Mouse (Mus musculus) hindbrain, embryonic 10.5 days (tissue): ENCODE data around the gene Cd247. TPM values are rescaled to one million over a fixed set of nuclear protein-coding genes. Genes with fewer than 3 reads are reported as not detected.

ENCODE experiments used
- DNase-seq: peaks from one replicate; pipeline ENCODE4 v3.0.0-alpha.2; 2017; ENCODE audit warnings: low spot score
- H3K27ac ChIP-seq: fragments of 300-500 bp; sonication (generic); 2 replicates; pipeline ENCODE4 v1.5.1; 2016; ENCODE audit warnings: mild to moderate bottlenecking, moderate library complexity
- H3K27me3 ChIP-seq: fragments of 300-500 bp; sonication (generic); 2 replicates; pipeline ENCODE4 v1.6.1; 2016; ENCODE audit warnings: mild to moderate bottlenecking; ENCODE audit not compliant: poor library complexity, insufficient read depth, severe bottlenecking
- H3K36me3 ChIP-seq: fragments of 300-500 bp; sonication (generic); 2 replicates; pipeline ENCODE4 v1.6.1; 2016; ENCODE audit warnings: mild to moderate bottlenecking, moderate library complexity
- H3K4me1 ChIP-seq: fragments of 300-500 bp; sonication (generic); replicated peaks from 2 replicates; pipeline ENCODE4 v1.6.1; 2016; ENCODE audit warnings: mild to moderate bottlenecking
- H3K4me3 ChIP-seq: fragments of 300-500 bp; sonication (generic); 2 replicates; pipeline ENCODE4 v1.5.1; 2016; ENCODE audit warnings: mild to moderate bottlenecking, moderate library complexity
- H3K9me3 ChIP-seq: fragments of 300-500 bp; sonication (generic); 2 replicates; pipeline ENCODE4 v1.6.1; 2016; ENCODE audit warnings: mild to moderate bottlenecking, moderate library complexity
- WGBS: fragments of 180-500 bp; shearing (Covaris S2); methylation state at CpG from one replicate; pipeline ENCODE4 v1.1.7; 2016; 5-methylcytosine and 5-hydroxymethylcytosine counted together
- polyA plus RNA-seq: library from polyadenylated mRNA; unstranded; fragments of >200 nt; fragmentation: Nextera tagmentation; extraction: Ambion mirVana; gene quantifications from 2 replicates; pipeline ENCODE4 v1.2.1, GENCODE M21; 2016

Gene Cd247
- polyA plus RNA-seq, 1 experiment from 2014 or later, result 1.2 TPM

- H3K9me3 ChIP-seq, result no peaks in the 10 kb centered on the region
- peak overlapping the region; percentile 20; the same call in 1 of the 2 replicates for H3K4me3 ChIP-seq
- no peak for DNase-seq
- H3K36me3 ChIP-seq, result no peaks in the 10 kb centered on the region
- 37% methylated on average over 12 of the region's 12 CpGs for WGBS
- H3K4me1 ChIP-seq, result peaks cover 40% of the 10 kb centered on the region
- peaks cover 40% of the 10 kb centered on the region for H3K27me3 ChIP-seq
- peak overlapping the region; percentile 58 for H3K27ac ChIP-seq
Measured at GRCm38 (mm10) chr1:165834633-165834975, 46.1 kb downstream of the Cd247 start.

DNA sequence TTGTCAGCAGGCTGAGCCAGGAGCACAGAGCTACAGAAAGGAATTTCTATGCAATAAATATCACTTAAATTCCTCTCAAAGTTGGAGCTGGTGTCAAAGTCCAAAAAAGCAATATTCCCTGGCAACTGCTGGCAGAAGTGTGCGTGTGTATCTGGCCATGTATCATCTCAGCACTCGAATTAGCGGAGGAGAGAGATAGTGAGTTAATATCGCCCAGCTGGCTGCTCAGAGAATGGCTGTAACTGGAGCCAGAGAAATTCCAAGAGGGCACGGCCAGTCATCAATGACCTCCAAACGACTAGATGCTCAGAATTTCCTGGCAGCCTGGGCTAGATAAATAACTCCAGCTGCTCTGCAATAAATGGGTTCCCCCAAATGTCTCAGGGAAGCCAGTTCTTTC lies 48.0 kb downstream of the Cd247 start:
- 33% methylated on average over 6 of the region's 6 CpGs for WGBS
- Histone ChIP-seq H3K36me3 (no peaks in the 10 kb centered on the region), H3K9me3 (no peaks in the 10 kb centered on the region), H3K4me3 (no peak overlapping the region), H3K27me3 (peaks cover 59% of the 10 kb centered on the region), H3K27ac (0 out of 2 replicates have a peak overlapping the region, but pooled peaks have one; percentile 62), H3K4me1 (peaks cover 49% of the 10 kb centered on the region)
- peak; percentile 43 for DNase-seq

DNA sequence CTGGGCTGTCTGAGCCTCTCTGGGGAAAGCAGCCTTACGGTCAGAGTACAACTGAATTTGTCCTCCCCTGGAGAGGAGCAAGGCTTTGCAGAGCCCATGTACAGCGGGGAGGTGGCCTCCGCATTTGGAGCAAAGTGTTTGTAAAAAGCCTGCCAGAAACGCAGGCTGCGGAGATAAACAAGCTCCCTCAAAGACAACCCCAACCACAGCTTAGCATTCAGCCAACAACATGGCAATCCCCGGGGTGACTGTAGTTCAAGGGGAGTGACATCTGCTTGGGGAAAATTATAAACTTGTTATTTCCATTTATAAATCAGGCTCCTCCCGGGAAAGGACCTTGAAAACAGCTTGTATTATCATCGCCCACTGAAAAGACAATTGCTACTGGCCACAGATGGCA lies 49.1 kb downstream of the Cd247 start:
- WGBS, result 31% methylated on average over 8 of the region's 8 CpGs
- no peak for DNase-seq
- peaks cover 54% of the 10 kb centered on the region for H3K4me1 ChIP-seq
- H3K9me3 ChIP-seq, result no peaks in the 10 kb centered on the region
- peaks cover 69% of the 10 kb centered on the region for H3K27me3 ChIP-seq
- peak overlapping the region; percentile 50 for H3K27ac ChIP-seq
- H3K36me3 ChIP-seq, result no peaks in the 10 kb centered on the region
- H3K4me3 ChIP-seq, result no peak overlapping the region

DNA sequence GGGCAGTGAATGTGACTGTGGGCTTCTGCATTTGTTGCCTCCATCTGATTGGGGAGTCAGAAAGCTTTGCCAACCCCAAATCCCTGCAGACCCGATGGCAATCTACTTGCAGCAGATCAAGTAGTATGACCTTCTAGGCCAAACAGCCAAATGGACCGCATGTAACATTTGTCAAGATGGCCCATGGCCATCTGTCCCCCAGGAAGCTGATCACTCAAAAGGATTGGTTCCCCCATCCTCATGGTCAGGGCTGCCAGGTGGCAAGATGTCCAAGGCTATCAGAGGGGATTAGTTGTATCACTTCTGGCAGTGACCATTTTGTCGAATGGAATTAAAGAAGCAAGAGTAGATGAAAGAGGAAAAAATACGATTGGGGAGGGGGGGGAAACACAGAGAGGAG lies 50.7 kb downstream of the Cd247 start:
- Histone ChIP-seq H3K27ac (no peak overlapping the region), H3K4me1 (peaks cover 54% of the 10 kb centered on the region), H3K27me3 (peaks cover 85% of the 10 kb centered on the region), H3K4me3 (no peak overlapping the region), H3K36me3 (no peaks in the 10 kb centered on the region), H3K9me3 (no peaks in the 10 kb centered on the region)
- 73% methylated on average over 4 of the region's 4 CpGs for WGBS
- DNase-seq, result no peak

DNA sequence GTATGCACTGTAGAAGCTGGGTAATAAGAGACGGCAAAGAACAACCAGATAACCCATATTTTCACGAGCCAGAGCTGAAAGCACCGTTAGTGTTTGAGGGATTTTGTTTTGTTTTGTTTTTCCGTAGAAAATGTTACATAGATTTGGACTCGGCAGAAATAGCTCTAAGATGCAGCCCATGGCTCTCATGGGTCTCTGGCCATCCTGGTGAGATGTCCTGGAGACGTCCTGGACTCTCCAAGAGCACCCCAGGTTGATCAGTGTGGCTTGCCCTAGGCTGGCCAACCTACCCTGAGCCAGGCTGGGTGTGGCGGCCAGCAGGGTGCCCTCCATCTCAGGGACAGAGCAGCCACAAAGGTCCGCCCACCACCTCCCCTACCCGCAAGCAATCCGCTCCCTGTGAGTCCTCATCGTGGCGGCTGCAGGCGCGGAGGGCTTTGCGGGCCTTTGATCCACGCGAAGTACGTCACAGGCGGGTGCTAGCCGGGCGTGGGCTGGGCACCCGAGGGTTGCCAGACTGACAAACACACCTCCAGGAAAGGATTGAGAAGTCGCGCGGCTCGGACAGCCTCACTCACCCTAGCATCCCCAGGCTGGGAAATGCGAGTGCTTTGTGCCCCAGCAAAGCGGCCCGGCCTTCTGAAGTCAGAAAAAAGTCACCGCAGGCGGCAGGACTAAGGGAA lies 52.2 kb downstream of the Cd247 start:
- Histone ChIP-seq H3K4me1 (peaks cover 63% of the 10 kb centered on the region), H3K36me3 (no peaks in the 10 kb centered on the region)
- DNase-seq, result peak; percentile 60

GRCm38 (mm10) chr1:165842170-165842569 lies 53.7 kb downstream of the Cd247 start:
- peaks cover 52% of the 10 kb centered on the region for H3K4me1 ChIP-seq
- no peaks in the 10 kb centered on the region for H3K36me3 ChIP-seq
- no peak overlapping the region for H3K27ac ChIP-seq
- no peak for DNase-seq
- H3K27me3 ChIP-seq, result peaks cover 96% of the 10 kb centered on the region
- H3K4me3 ChIP-seq, result no peak overlapping the region
- no peaks in the 10 kb centered on the region for H3K9me3 ChIP-seq
- WGBS, result 57% methylated on average over 7 of the region's 7 CpGs

More for the DNA sequence above, 52.2 kb downstream of the Cd247 start:
- WGBS, result 11% methylated on average over 31 of the region's 31 CpGs
- H3K9me3 ChIP-seq, result no peaks in the 10 kb centered on the region
- peak overlapping the region; percentile 55 for H3K4me3 ChIP-seq
- H3K27ac ChIP-seq, result peak overlapping the region; percentile 87
- peaks cover 96% of the 10 kb centered on the region for H3K27me3 ChIP-seq

DNA sequence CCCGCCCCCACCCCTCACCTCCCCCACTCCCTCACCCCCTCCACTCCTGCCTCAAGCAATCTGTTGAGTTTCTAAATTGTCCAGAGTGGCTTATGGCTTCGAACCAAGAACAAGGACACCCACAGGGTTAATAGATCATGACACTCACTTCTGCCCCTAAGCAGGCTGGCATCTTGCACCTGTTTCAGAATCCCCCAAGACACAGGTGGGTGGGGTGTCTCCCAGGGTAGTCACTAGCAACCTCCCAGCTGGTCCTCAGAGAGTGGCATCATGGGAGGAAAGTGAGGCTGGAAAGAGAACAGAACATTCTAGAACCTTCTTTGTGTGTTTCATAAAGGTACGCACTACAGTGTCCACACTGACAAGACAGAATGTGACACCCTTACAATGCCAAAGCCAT lies 55.1 kb downstream of the Cd247 start:
- Histone ChIP-seq H3K27me3 (peaks cover 93% of the 10 kb centered on the region), H3K36me3 (no peaks in the 10 kb centered on the region), H3K27ac (no peak overlapping the region), H3K4me3 (no peak overlapping the region), H3K9me3 (no peaks in the 10 kb centered on the region), H3K4me1 (peaks cover 44% of the 10 kb centered on the region)
- 76% methylated on average over 3 of the region's 3 CpGs for WGBS
- DNase-seq, result no peak

DNA sequence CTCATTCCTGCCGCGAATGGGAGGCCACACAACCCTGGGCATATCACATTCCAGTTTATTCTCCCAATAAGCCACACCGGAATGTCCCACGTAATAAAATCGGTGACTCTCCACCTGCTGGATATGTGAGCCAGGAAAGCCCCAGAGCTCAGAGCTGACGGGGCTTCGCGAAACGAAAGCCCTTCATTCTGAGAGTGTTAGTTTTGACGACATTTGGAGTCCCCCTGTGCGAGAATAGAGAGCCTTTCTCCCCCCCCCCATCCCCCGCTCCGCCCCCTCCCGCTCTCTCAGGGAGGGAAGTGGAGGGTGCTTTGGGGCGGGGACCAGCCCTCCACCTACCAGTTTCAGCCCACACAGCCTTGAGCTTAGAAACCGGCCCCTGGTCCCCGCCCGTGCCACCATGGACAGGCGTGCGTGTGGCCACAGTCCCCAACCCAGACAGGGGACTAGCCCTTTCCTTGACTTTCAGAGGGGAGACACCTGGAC lies 56.0 kb downstream of the Cd247 start:
- H3K4me1 ChIP-seq, result peaks cover 53% of the 10 kb centered on the region
- H3K4me3 ChIP-seq, result peak overlapping the region; percentile 60
- H3K36me3 ChIP-seq, result no peaks in the 10 kb centered on the region
- WGBS, result 5% methylated on average over 20 of the region's 20 CpGs
- H3K9me3 ChIP-seq, result no peaks in the 10 kb centered on the region
- H3K27me3 ChIP-seq, result peaks cover 85% of the 10 kb centered on the region
- peak; percentile 47 for DNase-seq
- peak overlapping the region; percentile 67 for H3K27ac ChIP-seq

DNA sequence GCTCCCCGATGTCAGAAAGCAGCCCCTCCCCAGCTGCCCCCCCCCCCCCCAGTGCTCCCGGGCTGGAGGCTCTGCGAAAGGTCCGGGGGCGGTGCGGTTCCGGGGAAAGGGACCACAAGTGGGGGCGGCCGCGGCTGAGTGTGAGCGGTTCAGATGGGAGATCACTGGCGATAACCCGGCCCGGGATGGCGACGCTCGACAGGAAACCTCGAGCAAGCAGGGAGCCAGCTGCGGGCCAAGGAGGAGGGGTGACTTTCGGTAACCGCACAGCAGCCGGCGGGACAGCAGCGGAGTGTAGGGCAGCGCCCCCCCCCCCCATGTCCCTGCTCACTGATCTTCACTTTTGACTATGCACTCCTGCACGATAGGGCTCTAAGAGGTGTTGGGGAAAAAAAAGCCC lies 56.5 kb downstream of the Cd247 start:
- peaks cover 83% of the 10 kb centered on the region for H3K27me3 ChIP-seq
- H3K4me1 ChIP-seq, result peaks cover 58% of the 10 kb centered on the region
- H3K4me3 ChIP-seq, result peak overlapping the region; percentile 60
- peak; percentile 54 for DNase-seq
- no peaks in the 10 kb centered on the region for H3K9me3 ChIP-seq
- H3K36me3 ChIP-seq, result no peaks in the 10 kb centered on the region
- 1% methylated on average over 26 of the region's 26 CpGs for WGBS
- H3K27ac ChIP-seq, result peak overlapping the region; percentile 67

- H3K4me1 ChIP-seq, result peaks cover 60% of the 10 kb centered on the region
- peak overlapping the region; percentile 60 for H3K4me3 ChIP-seq
- H3K9me3 ChIP-seq, result no peaks in the 10 kb centered on the region
- peaks cover 83% of the 10 kb centered on the region for H3K27me3 ChIP-seq
- DNase-seq, result no peak
- no peaks in the 10 kb centered on the region for H3K36me3 ChIP-seq
- H3K27ac ChIP-seq, result peak overlapping the region; percentile 67
- 9% methylated on average over 14 of the region's 14 CpGs for WGBS
Measured at GRCm38 (mm10) chr1:165845366-165845765, 56.9 kb downstream of the Cd247 start.

- peaks cover 78% of the 10 kb centered on the region for H3K27me3 ChIP-seq
- H3K27ac ChIP-seq, result no peak overlapping the region
- WGBS, result 83% methylated on average over 8 of the region's 8 CpGs
- no peak overlapping the region for H3K4me3 ChIP-seq
- no peaks in the 10 kb centered on the region for H3K9me3 ChIP-seq
- no peak for DNase-seq
- H3K4me1 ChIP-seq, result peaks cover 49% of the 10 kb centered on the region
- no peaks in the 10 kb centered on the region for H3K36me3 ChIP-seq
Measured at GRCm38 (mm10) chr1:165848417-165848816, 59.9 kb downstream of the Cd247 start.

DNA sequence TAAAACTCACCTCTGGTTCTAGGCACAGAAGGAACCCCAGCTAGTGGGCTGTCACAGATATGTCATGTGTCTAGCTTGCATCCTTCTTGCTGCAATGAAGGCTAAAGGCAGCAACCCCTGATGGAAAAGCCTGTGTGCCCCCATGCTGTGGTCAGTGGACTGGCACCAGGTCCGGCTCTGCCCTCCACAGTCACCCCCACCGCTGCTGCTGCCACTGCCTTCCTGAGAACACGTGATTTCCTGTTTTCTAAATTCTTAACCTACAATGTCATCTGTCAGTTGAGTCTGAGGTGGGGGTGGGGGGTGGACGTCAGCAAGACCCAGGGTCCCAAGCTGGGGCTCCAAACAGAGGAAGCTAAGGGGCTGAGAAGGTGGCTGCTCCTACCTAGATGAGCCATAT lies 60.4 kb downstream of the Cd247 start:
- H3K27me3 ChIP-seq, result peaks cover 74% of the 10 kb centered on the region
- no peak overlapping the region; the same call in 1 of the 2 replicates for H3K27ac ChIP-seq
- H3K36me3 ChIP-seq, result no peaks in the 10 kb centered on the region
- WGBS, result 63% methylated on average over 4 of the region's 4 CpGs
- DNase-seq, result no peak
- H3K4me3 ChIP-seq, result no peak overlapping the region
- H3K4me1 ChIP-seq, result peaks cover 49% of the 10 kb centered on the region
- no peaks in the 10 kb centered on the region for H3K9me3 ChIP-seq

- Histone ChIP-seq H3K36me3 (no peaks in the 10 kb centered on the region), H3K9me3 (no peaks in the 10 kb centered on the region), H3K4me3 (no peak overlapping the region), H3K27ac (peak overlapping the region; percentile 40), H3K27me3 (peaks cover 65% of the 10 kb centered on the region), H3K4me1 (peaks cover 42% of the 10 kb centered on the region)
- no peak for DNase-seq
- WGBS, result 85% methylated on average over 17 of the region's 17 CpGs
Measured at GRCm38 (mm10) chr1:165849458-165850445, 61.3 kb downstream of the Cd247 start.
